Mouse (Mus musculus) embryonic stem cell, embryonic (primary cell): ENCODE measurements around the gene Ifnar2.

ENCODE experiments used
- CTCF ChIA-PET, 4 experiments: fragments of 300-600 bp in 2 of 4; fragments of 350-600 bp in 2 of 4; sonication (Branson Sonifier 250); formaldehyde crosslinking; loops; one replicate each; lab custom pipeline; 2022; ENCODE audit warnings: inconsistent platforms in 2 of 4; lab: Charles Lee
- POLR2A ChIA-PET, 4 experiments: fragments of 300-600 bp in 2 of 4; fragments of 350-600 bp in 2 of 4; sonication (Branson Sonifier 250); formaldehyde crosslinking; loops; one replicate each; lab custom pipeline; 2022; ENCODE audit warnings: antibody characterized with exemption in 4 of 4, inconsistent platforms in 1 of 4; lab: Charles Lee

Ifnar2 gene

DNA sequence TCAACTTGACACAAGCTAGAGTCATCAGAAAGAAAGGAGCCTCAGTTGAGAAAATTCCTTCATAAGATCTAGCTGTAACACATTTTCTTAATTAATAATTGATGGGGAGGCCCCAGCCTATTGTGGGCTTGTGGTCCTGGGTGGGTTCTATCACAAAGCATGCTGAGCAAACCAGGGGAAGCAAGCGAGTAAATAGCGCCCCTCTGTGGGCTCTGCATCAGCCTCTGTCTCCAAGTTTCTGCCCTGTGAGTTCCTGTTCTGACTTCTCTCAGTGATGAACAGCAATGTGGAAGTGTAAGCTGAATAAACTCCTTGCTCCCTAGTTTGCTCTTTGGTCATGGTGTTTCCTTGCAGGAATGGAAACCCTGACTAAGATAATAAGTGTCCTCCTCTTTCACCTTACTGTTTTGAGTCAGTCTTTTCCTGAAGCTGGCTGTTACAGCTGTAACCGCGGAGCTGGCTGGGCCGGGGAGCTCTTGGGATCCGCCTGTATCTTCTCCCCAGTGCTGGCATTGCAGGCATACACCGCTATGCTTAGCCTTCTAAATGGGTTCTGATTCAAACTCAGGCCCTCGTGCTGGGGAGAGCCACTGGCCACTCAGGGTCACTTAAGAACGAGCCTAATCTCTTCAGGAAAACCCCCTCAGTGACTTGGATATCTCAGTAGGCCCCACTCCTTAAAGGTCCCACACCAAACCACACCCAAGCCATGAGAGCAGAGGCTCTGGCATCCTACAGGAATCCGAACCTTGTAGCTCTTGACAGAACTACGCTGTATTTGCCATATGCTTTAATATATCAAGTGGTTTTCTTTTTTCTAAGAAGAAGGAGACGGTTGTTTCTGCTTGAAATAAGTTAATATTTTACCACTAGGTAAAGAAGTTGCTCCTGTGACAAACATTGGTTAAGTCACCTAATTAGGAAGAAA, 77.8 kb downstream of the Ifnar2 start:
- POLR2A ChIA-PET, result interaction anchor here (0.6 to 1.0 kb wide), 8 partner anchors 9 to 1367 kb away, joined by 3 to 4 read pairs (median 4); partner anchors contain the start of gene Ifngr2 (in 1 of the 4)
- CTCF ChIA-PET, result interaction anchor here (0.5 to 2.0 kb wide), 16 partner anchors 9 to 568 kb away, joined by 3 to 10 read pairs (median 3); no protein-coding TSS in a partner anchor

DNA sequence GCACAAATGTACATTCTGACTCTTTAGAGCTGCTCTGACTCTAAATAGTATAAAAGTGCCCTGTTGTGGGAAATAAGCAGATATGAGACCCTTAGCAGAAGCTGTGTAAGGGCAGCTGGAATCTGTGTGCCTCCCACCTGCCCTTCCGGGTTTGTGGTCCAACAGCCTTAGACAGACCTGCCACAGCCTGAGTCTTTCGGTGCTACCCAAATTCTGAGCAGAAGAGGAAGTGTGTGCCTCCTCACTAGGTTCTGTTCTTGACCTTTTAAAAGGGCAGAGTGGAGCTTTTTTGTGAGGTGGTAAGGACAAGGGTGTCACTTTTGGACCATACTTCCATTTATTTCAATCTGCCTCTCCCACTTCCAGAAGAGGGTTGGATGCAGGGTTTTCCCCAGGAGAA, 79.4 kb downstream of the Ifnar2 start:
- POLR2A ChIA-PET, result no interaction called here

DNA sequence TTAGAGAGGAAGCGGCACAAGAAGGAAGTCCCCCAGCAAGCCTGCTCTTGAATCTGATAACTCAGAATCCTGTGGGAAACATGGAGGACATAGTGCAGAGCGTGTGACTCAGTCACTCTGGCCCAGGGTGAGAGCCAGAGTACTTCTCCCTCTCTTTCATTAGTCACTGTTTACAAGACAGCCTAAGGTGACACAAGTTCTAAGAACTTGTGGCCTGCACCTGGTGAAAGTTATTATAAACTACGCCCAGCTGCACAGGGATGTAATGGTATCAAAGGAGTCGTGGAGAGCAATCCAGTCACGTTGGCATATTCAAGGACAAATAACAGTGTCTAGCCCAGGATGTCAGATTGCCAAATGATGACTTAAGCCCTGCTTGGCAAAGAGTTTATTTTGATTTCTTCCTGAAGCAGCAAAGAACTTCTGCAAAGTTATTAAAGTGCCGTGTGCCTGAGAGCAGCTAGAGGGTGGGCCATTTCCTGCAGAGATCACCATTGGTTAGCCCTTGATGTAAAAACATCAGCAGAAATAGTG, 79.8 kb downstream of the Ifnar2 start:
- ChIA-PET CTCF (no interaction called here), POLR2A (no interaction called here)

More for the DNA sequence above, 79.4 kb downstream of the Ifnar2 start:
- CTCF ChIA-PET, result interaction anchor here in 1 of 4 experiments (0.6 kb wide), 1 partner anchor 10 kb away, joined by 5 read pairs; no protein-coding TSS in a partner anchor
